Mouse (Mus musculus): ENCODE data around the gene Fbxo42.

The Fbxo42 gene

GRCm38 (mm10) chr4:141147112-141148008, at the start of gene Fbxo42:
TSS of gene Fbxo42 (plus strand) at chr4:141147913.
- peak; percentile 97 for DNase-seq (ENCODE audit: low read depth)

GRCm38 (mm10) chr4:141098935-141099334, 48.8 kb upstream of the Fbxo42 start:
- DNase-seq (ENCODE audit: low read depth) = no peak

DNA sequence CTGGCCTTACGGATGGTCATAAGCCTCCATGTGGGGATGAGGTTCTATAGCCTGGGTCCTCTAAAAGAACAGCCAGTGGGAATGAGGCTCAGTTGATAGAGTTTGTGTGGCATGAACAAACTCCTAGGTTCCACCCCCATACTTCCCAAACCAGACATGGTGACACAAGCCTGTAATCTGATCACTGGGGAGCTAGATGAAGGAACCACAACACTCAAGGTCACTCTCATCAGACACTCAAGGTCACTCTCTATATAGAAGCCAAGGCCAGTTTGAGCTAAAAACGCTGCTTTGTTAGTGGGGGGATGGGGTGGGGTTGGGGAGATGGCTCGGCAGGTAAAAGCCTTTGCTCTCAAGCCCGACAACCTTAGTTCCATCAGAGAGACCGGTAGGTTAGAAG, 47.8 kb upstream of the Fbxo42 start:
- no peak for DNase-seq (ENCODE audit: low read depth)

DNA sequence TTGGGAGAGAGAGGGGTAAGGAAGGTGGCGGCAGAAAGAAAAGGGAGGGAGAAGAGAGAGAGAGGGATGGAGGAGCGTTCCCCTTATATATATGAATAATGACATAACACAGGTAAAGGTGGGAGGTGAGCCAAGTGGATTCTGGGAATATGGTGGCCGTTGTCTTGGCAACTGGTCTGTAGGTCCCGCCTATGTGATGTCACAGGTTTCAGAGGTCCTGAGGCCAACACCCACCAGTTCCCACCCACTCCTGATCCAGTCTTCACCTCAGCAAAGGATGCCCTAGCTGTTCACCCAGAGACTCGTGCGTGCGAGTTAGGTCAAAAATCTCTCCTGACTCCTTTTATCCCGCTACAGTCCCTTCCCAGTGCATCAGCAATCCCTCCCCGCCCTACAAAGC, 46.4 kb upstream of the Fbxo42 start:
- DNase-seq (ENCODE audit: low read depth) = no peak

DNA sequence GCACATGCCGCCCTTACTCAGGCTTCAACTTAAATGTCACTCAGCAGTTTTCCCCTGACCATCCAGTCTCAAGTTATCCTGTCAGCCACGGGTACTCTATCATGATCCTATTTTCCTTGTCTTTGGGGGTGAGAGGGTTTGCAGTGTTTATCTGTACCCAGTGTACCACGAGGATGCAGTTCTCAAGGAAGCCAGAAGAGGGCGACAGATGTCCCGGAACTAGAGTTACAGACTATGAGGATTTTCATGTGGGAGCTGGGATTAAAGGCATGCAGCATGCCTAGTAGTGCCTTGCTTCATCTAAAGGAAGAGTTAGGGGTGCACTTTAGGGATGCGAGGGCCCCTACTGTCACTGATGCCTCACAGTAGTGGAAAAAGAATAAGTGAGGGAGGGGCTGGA, 45.9 kb upstream of the Fbxo42 start:
- peak; percentile 23 for DNase-seq (ENCODE audit: low read depth)

DNA sequence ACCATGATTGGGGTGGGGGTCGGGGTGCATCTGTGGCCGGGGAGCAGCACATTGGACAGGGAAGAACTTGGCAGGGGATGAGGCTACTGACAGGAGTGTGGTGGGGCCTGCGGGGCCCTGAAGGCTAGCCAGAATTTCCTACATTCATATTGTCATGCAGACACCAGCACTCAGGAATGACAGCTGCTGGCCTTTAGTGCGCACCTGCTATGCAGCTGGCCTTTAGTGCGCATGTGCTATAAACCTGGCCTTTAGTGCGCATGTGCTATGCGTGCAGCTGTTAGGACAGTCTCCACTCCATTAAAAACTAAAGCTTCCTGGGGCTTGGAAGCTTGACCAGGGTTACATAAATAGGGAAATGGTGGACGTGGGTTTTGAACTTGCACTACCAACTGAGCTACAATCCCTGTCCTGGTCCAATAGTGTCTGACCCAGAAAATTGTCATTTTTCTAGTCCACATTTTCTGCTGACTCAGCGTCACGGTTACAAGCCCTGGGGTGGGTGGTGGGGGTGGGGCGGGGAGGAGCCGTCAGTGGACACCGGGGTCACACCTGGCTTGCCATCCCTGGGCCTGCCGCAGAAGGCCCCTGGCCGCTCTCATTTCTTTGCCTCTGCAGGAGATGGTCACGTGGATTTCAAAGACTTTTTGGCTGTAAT, 41.1 kb upstream of the Fbxo42 start:
- DNase-seq (ENCODE audit: low read depth) = no peak

GRCm38 (mm10) chr4:141108196-141108732, 39.4 kb upstream of the Fbxo42 start:
- no peak for DNase-seq (ENCODE audit: low read depth)

GRCm38 (mm10) chr4:141113831-141114230, 33.9 kb upstream of the Fbxo42 start:
- DNase-seq (ENCODE audit: low read depth) = no peak

GRCm38 (mm10) chr4:141114521-141114981, 33.2 kb upstream of the Fbxo42 start:
- DNase-seq (ENCODE audit: low read depth) = no peak

DNA sequence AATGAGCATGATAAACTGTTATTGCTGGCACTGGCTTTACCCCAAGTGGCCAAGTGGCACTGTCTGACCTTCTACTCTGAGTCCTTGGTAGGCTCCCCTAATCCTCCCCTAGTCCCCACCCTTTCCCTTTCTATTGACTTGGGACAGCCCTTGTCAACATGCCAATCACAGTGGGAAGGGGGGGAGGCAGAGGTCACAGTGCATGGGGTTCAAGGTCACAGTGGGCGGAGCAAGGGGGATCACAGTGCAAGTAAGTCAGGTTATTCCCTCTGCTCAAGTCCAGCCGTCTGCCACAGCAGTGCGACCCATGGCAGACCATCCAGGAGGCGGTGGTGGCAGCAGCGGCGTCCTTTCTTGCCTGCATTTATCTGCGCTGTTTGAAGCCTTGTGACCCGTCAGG, 32.3 kb upstream of the Fbxo42 start:
- DNase-seq (ENCODE audit: low read depth) = no peak

GRCm38 (mm10) chr4:141118691-141119090, 29.0 kb upstream of the Fbxo42 start:
- DNase-seq (ENCODE audit: low read depth) = no peak

DNA sequence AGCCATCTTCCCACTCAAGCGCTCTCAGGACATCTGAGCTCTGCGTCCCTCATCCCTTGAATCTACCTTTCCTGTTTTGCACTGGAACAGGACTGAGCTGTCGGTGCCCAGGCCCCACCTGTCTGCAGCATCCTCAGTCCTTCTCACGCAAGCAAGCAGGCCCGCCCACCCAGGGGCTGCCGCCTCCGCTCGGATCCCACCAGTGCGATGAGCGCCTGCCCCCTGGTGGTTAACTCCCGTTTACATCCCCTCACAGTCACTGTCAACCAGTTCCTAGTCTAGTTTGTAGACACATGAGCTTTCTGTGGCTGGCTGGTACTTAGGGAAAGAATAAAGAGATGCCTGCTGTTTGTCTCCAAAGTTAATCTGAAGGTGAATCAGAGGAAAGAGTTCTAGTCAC, 27.0 kb upstream of the Fbxo42 start:
- DNase-seq (ENCODE audit: low read depth) = peak; percentile 51

DNA sequence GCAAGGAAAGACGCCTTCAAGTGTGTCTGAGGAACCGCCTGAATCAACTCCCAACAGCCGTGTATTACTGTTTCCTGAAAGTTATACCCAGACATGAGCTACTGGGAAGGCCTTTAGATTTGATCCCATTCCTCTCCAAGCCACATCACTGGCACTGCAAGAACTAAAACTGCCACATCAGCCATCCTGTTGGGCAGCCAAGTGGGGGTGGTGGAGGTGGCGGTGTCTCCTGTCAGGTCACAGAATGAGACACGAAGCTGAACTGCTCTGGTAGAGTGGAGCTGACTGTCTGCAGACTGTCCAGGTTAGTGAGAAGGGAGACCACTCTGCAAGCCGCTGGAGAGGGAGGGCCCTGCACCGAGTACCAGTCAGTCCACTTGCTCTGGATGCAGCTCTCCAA, 25.1 kb upstream of the Fbxo42 start:
- no peak for DNase-seq (ENCODE audit: low read depth)

- DNase-seq (ENCODE audit: low read depth) = no peak
These were observed 24.6 kb upstream of the Fbxo42 start for GRCm38 (mm10) chr4:141123065-141123464.

- peak; percentile 18 for DNase-seq (ENCODE audit: low read depth)
These were observed 18.5 kb upstream of the Fbxo42 start for GRCm38 (mm10) chr4:141129190-141129710.

- DNase-seq (ENCODE audit: low read depth) = no peak
These were observed 16.9 kb upstream of the Fbxo42 start for GRCm38 (mm10) chr4:141130704-141131342.

- no peak for DNase-seq (ENCODE audit: low read depth)
These were observed 16.1 kb upstream of the Fbxo42 start for GRCm38 (mm10) chr4:141131531-141132061.

- DNase-seq (ENCODE audit: low read depth) = no peak
These were observed 15.5 kb upstream of the Fbxo42 start for GRCm38 (mm10) chr4:141132191-141132590.

DNA sequence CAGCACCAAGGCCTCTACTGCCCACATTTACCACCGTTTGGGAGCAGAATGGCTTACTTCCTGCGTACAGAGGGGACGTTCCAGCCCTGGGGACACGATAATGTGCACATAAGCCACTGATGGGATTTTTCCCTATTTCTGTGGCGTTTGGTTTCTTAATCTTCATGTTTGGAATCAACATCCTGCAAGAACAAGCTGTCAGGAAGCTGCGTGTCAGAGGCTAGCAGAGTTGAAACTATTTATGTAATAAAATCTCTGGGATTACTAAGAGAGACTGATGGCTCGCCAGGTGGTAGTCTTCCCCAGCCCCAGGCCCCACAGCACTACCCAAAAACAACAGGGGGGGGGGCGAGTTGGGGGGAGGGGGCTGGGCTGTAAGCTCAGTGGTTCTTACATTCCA, 14.5 kb upstream of the Fbxo42 start:
- DNase-seq (ENCODE audit: low read depth) = no peak

GRCm38 (mm10) chr4:141134031-141134441, 13.7 kb upstream of the Fbxo42 start:
- no peak for DNase-seq (ENCODE audit: low read depth)

- DNase-seq (ENCODE audit: low read depth) = no peak
These were observed 12.8 kb upstream of the Fbxo42 start for GRCm38 (mm10) chr4:141134751-141135530.

Data from naive thymus-derived CD4-positive, alpha-beta T cell, adult 2 months (primary cell).